Mouse (Mus musculus) intestine, postnatal 0 days (tissue): ENCODE results near the gene Il1r1. TPM values are rescaled to one million over a fixed set of nuclear protein-coding genes. Genes with fewer than 3 reads are reported as not detected.

ENCODE experiments used
- ATAC-seq: fragments of 200-750 bp; cut with Nextera tagmentation; 2 replicates; pipeline ENCODE4 v1.8.0; 2017; ENCODE audit warnings: mild to moderate bottlenecking, moderate TSS enrichment, moderate library complexity
- H3K27ac ChIP-seq: fragments of 300-500 bp; sonication (generic); 2 replicates; pipeline ENCODE4 v1.5.1; 2014; ENCODE audit warnings: mild to moderate bottlenecking, low read depth, low read length, moderate library complexity
- H3K27me3 ChIP-seq: fragments of 300-500 bp; sonication (generic); replicated peaks from 2 replicates; pipeline ENCODE4 v1.6.1; 2014; ENCODE audit warnings: low read length, mixed read lengths; ENCODE audit not compliant: control insufficient read depth, insufficient read depth
- H3K36me3 ChIP-seq: fragments of 300-500 bp; sonication (generic); 2 replicates; pipeline ENCODE4 v1.6.1; 2014; ENCODE audit warnings: mild to moderate bottlenecking, moderate library complexity; ENCODE audit not compliant: control insufficient read depth, insufficient read depth
- H3K4me1 ChIP-seq: fragments of 300-500 bp; sonication (generic); replicated peaks from 2 replicates; pipeline ENCODE4 v1.6.1; 2014; ENCODE audit warnings: antibody characterized with exemption, low read length, mixed read lengths; ENCODE audit not compliant: control insufficient read depth, insufficient read depth
- H3K4me2 ChIP-seq: fragments of 300-500 bp; sonication (generic); replicated peaks from 2 replicates; pipeline ENCODE4 v1.6.1; 2014; ENCODE audit warnings: low read depth, mild to moderate bottlenecking, moderate library complexity
- H3K4me3 ChIP-seq: fragments of 300-500 bp; sonication (generic); 2 replicates; pipeline ENCODE4 v1.5.1; 2014; ENCODE audit warnings: low read depth, low read length
- H3K9ac ChIP-seq: fragments of 300-500 bp; sonication (generic); 2 replicates; pipeline ENCODE4 v1.6.1; 2014; ENCODE audit warnings: mild to moderate bottlenecking, low read depth, low read length
- H3K9me3 ChIP-seq: fragments of 300-500 bp; sonication (generic); 2 replicates; pipeline ENCODE4 v1.6.1; 2016; ENCODE audit warnings: mixed run types; ENCODE audit not compliant: control insufficient read depth
- CTCF ChIP-seq: sonication (generic); IDR thresholded peaks from 2 replicates; pipeline ENCODE4 v1.5.1; 2016; ENCODE audit warnings: low read depth, mild to moderate bottlenecking, control low read depth, antibody characterized with exemption, moderate library complexity
- WGBS: fragments of 180-500 bp; shearing (Covaris S2); extraction: QIAGEN DNeasy Blood & Tissue Kit; methylation state at CpG from one replicate; pipeline ENCODE4 v1.1.7; 2014; 5-methylcytosine and 5-hydroxymethylcytosine counted together
- polyA plus RNA-seq: library from polyadenylated mRNA; unstranded; fragments of >200 nt; fragmentation: Nextera tagmentation; extraction: Ambion mirVana; gene quantifications from 2 replicates; pipeline ENCODE4 v1.2.1, GENCODE M21; 2015

The Il1r1 gene
- polyA plus RNA-seq, 1 experiment from 2014 or later = 5.9 TPM

GRCm38 (mm10) chr1:40306111-40306510 lies 81.2 kb downstream of the Il1r1 start:
- Histone ChIP-seq H3K27me3 (no peaks in the 10 kb centered on the region), H3K9me3 (no peaks in the 10 kb centered on the region), H3K27ac (no peak overlapping the region), H3K36me3 (no peaks in the 10 kb centered on the region), H3K4me2 (no peak overlapping the region), H3K4me3 (no peak overlapping the region), H3K4me1 (no peaks in the 10 kb centered on the region), H3K9ac (no peak overlapping the region)
- ATAC-seq = no peak
- no peak for TF ChIP-seq CTCF
- 87% methylated on average over 2 of the region's 2 CpGs for WGBS

DNA sequence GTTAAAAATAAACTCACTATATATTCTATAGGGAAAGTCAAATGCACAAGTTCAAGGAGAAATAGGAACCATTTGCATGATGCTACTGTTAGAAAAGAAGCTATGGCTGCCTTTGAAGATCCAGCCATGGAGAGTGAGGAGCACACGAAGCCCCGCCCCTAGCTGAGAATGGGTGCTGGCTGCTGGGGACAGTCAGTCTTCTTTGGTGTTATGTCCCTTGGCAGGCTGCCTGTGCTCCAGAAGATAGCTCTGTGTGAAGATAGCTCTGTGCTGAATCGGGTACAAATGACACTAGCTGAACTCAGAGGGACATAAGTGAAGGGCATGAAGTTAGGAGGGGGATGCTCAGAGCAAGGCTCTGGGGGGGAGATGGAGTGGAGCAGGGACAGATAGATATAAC lies 86.2 kb downstream of the Il1r1 start:
- Histone ChIP-seq H3K4me3 (no peak overlapping the region), H3K27ac (no peak overlapping the region), H3K9me3 (no peaks in the 10 kb centered on the region), H3K9ac (no peak overlapping the region), H3K4me1 (no peaks in the 10 kb centered on the region), H3K36me3 (peaks cover 8% of the 10 kb centered on the region; the same call in 1 of the 2 replicates), H3K27me3 (no peaks in the 10 kb centered on the region), H3K4me2 (no peak overlapping the region)
- no peak for ATAC-seq
- no peak for TF ChIP-seq CTCF
- 89% methylated on average over 3 of the region's 3 CpGs for WGBS

DNA sequence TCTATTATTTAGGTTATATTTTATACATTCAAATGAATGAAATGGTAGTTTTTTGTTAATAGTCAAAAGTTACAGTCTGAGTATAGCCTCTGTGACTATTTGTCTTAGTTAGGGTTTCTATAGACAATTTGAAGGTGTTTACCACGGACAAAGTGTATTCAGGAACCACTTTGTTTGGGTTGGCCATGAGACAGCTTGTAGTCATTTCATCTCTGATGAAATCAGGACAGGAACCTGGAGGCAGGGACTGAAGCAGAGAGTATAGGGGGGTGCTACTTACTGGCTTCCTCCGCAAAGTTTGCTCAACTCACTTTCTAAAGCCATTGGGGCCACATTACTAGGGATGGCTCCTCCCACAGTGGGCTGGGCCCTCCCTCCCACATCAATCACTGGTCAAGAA lies 86.7 kb downstream of the Il1r1 start:
- Histone ChIP-seq H3K27ac (no peak overlapping the region), H3K9me3 (no peaks in the 10 kb centered on the region), H3K9ac (no peak overlapping the region), H3K4me3 (no peak overlapping the region), H3K4me1 (no peaks in the 10 kb centered on the region), H3K27me3 (no peaks in the 10 kb centered on the region), H3K36me3 (peaks cover 8% of the 10 kb centered on the region; the same call in 1 of the 2 replicates), H3K4me2 (no peak overlapping the region)
- no peak for ATAC-seq
- no peak for TF ChIP-seq CTCF
- 83% methylated on average over 2 of the region's 2 CpGs for WGBS

- no peaks in the 10 kb centered on the region for H3K4me1 ChIP-seq
- 80% methylated on average over 12 of the region's 12 CpGs for WGBS
- no peak overlapping the region for H3K4me2 ChIP-seq
- TF ChIP-seq CTCF = no peak
- no peak overlapping the region for H3K9ac ChIP-seq
- no peak for ATAC-seq
- H3K27ac ChIP-seq = no peak overlapping the region
- no peaks in the 10 kb centered on the region for H3K9me3 ChIP-seq
- peaks cover 8% of the 10 kb centered on the region; the same call in 1 of the 2 replicates for H3K36me3 ChIP-seq
- H3K27me3 ChIP-seq = no peaks in the 10 kb centered on the region
- H3K4me3 ChIP-seq = no peak overlapping the region
These were observed 89.1 kb downstream of the Il1r1 start for GRCm38 (mm10) chr1:40314016-40314415.

- ATAC-seq = no peak
- peaks cover 8% of the 10 kb centered on the region; the same call in 1 of the 2 replicates for H3K36me3 ChIP-seq
- TF ChIP-seq CTCF = no peak
- no peaks in the 10 kb centered on the region for H3K4me1 ChIP-seq
- H3K4me3 ChIP-seq = no peak overlapping the region
- H3K4me2 ChIP-seq = no peak overlapping the region
- H3K9ac ChIP-seq = no peak overlapping the region
- H3K27me3 ChIP-seq = no peaks in the 10 kb centered on the region
- no peak overlapping the region for H3K27ac ChIP-seq
- 89% methylated on average over 8 of the region's 8 CpGs for WGBS
- H3K9me3 ChIP-seq = no peaks in the 10 kb centered on the region
These were observed 92.8 kb downstream of the Il1r1 start for GRCm38 (mm10) chr1:40317657-40318056.

DNA sequence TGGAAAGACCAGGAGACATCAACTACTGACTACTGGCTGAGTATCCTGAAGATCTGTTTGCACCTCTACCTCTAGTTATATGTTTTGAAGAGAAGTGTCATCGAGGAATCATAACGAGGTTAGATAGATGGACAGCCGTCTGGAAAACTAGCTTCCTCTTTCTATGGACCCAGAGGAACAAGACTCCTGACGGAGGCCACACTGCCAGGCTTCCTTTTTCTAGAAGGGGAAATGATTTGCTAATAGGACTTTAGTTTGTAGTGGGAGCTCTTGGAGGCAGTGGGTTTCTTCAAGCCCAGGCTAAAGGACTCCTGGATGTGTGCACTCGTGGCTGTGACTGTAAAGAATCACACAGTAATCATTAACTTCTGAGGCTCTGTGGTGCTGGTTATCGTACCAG lies 96.9 kb downstream of the Il1r1 start:
- TF ChIP-seq CTCF = no peak
- 74% methylated on average over 6 of the region's 6 CpGs for WGBS
- Histone ChIP-seq H3K9ac (no peak overlapping the region), H3K27ac (no peak overlapping the region), H3K9me3 (no peaks in the 10 kb centered on the region), H3K36me3 (no peaks in the 10 kb centered on the region), H3K4me3 (no peak overlapping the region), H3K4me1 (peaks cover 6% of the 10 kb centered on the region; the same call in 1 of the 2 replicates), H3K27me3 (0 out of 2 replicates have a peak, but pooled peaks cover 8% of the 10 kb centered on the region), H3K4me2 (no peak overlapping the region)
- no peak for ATAC-seq

DNA sequence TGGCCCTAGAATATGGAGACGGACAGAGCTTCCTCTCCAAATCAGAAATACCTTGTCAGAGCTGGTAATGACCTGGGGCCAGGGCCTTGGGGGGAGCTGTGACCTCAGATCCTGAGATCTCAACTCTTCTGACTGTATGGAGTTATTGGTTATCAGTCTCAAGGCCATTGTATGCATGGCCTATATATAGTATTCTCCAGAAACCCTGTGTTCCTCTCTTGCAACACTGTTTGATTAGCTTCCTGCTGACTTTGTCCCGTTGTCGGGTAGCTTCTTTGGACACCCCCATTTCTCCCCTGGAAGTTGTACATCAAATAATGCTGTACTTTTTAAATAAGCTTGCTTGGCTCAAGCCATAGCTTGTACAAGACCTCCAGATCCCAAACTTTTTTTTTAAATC lies 97.7 kb downstream of the Il1r1 start:
- 84% methylated on average over 3 of the region's 3 CpGs for WGBS
- no peak for ATAC-seq

More for the DNA sequence above, 97.7 kb downstream of the Il1r1 start:
- 0 out of 2 replicates have a peak, but pooled peaks cover 8% of the 10 kb centered on the region for H3K27me3 ChIP-seq
- H3K36me3 ChIP-seq = no peaks in the 10 kb centered on the region
- H3K9me3 ChIP-seq = no peaks in the 10 kb centered on the region
- H3K4me2 ChIP-seq = no peak overlapping the region
- no peak overlapping the region for H3K4me3 ChIP-seq
- peaks cover 6% of the 10 kb centered on the region; the same call in 1 of the 2 replicates for H3K4me1 ChIP-seq
- no peak for TF ChIP-seq CTCF
- H3K27ac ChIP-seq = no peak overlapping the region
- no peak overlapping the region for H3K9ac ChIP-seq
